Mouse (Mus musculus) megakaryocyte, adult 5-6 weeks (primary cell): ENCODE data around the gene Gm15155. TPM values are rescaled to one million over a fixed set of nuclear protein-coding genes. Genes with fewer than 3 reads are reported as not detected.
A peak's percentile ranks its signal among the peaks of the same experiment; 100 is the strongest.
"Not testable (repeated sequence)": the region's sequence is repeated elsewhere in the genome, so short reads cannot be mapped to it uniquely, and the experiment has no call there.

Experiments used
- ATAC-seq: 2 replicates; pipeline ENCODE4 v1.8.0; 2016; ENCODE audit warnings: mild to moderate bottlenecking, inconsistent platforms; ENCODE audit not compliant: poor library complexity, severe bottlenecking
- total RNA-seq, 2 experiments: library from RNA; stranded (forward) in 1 of 2; stranded (reverse) in 1 of 2; fragments of 153-499, 151-499 nt in 1 of 2; fragments of 221-1000, 200-1000 nt in 1 of 2; gene quantifications; 2 replicates each; pipeline versions ENCODE4 v1.2.3 to v1.2.4; 2015 to 2017

Gm15155 gene
- total RNA-seq (2015) = not detected in 2 replicates
- not detected in 2 replicates for total RNA-seq (2017)

DNA sequence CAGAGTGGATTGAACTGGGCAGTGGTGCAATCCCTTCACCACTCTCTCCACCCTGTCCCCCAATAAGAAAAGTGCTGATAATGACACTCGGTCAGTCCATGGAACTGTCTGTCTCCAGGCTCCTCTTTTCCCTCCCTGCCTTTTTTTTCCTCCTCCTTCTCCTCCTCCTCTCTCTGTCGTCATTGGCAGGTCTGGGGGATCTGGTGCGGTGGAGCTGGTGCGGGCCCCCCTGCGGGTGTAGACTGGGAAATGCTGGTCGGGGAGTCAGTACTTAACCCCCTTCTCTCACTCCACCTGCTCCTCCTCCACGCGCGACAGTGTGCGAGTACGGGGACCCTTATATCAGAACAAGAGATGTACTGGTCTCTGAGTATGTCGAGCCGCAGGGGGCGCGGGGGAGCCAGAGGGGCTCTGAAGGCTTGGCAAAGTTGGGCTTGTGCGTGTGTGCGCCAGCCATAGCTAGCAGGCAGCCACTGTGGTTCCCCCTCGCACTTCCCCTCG lies at the start of gene Gm15155:
Gene Gm15155 (plus strand): TSS at position 401 of the 501 bp plus-strand sequence.
- ATAC-seq = 0 out of 2 replicates have a peak, but pooled peaks have one; percentile 28

DNA sequence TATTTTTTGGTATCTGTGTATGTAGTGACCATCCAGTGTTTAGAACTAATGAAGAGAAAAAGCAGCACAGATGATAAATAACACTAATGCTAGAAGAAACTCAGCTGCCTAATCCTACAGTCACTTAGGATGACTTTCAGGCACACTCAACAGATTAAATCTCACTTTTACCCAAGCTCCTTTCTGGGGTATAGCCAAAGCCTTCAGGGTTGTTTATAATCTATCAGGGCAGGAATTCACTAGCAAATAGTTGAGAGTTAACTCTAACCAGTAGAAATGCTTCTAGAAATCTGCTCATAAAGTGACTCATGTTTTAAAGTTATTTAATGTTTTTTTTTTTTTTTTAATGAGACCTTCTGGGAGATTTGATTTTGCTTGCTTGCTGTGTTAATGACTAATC lies 44.8 kb upstream of the Gm15155 start:
- ATAC-seq = no peak

DNA sequence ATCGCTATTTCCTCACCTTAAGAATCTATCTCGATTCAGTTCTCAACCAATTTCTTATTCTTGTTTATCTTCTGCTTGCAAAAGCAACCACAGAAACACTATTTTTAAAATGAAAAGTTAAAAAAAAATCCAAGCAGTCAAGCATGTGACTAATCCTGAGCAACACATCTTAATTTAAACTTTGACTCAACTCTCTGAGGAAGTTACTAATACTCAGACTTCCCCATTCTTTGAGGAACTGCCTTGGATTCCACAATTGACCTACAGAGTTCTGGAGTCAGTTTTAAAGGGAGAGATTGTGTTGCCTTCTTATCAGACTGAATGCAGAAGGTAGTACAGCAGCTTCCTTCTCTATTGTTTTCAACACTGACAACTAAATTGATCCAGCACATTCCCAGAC lies 40.0 kb upstream of the Gm15155 start:
- ATAC-seq = peak; percentile 98

DNA sequence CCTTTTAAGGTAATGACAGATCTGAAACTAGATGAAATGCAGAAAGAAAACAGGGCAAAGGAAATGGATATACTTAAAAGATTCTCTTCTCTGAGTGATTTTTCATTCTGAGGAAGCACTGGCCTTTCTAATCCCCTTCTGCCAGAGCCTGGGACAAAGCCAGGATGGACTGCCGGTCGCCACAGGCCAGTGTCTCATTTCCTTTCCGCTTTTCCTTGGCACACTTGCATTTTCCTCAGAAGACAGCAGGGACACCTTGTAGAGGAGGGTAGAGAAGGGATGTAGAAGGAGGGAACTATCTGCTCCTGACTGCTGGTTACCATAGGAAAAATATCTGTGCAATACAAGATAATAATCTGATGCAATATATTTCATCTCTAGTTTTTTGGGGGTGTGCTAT lies 33.1 kb upstream of the Gm15155 start:
- no peak for ATAC-seq

DNA sequence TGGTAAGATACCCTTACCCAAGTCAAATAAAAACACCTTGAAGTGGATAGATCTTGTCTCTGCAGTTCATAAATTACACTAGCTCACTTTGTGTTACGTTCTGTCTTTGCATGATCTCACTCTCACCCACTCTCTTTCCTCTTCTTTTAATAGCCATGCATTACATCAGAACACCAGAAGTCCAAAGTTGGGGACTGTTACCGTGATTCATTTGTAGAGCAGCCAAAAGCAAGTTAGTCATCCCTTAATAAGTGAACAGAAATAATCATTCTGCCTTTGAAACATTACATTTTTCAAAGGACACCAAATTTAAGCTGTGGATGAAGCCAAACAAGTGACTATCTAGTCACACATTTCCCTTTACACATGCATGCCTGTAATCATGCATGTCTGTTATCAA lies 32.1 kb upstream of the Gm15155 start:
- ATAC-seq = no peak

- ATAC-seq = no peak
Measured at GRCm38 (mm10) chrX:155594685-155595084, 29.9 kb upstream of the Gm15155 start.

DNA sequence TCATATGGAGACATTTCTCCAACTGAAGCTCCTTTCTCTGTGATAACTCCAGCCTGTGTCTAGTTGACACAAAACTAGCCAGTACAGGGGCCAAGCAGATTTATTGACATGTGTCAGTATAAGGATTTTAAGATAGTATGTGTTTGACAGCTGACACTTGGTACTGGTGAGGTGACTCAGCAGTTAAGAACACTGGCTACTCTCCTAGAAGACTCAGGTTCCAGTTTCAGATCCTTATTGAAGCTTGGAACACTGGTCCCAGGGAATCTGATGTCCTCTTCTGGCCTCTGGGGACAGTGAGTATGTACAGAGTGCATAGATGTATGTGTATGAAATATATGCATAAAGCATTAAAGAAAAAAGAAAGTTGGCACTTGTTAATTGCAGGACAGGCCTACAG lies 28.2 kb upstream of the Gm15155 start:
- ATAC-seq = peak; percentile 75

DNA sequence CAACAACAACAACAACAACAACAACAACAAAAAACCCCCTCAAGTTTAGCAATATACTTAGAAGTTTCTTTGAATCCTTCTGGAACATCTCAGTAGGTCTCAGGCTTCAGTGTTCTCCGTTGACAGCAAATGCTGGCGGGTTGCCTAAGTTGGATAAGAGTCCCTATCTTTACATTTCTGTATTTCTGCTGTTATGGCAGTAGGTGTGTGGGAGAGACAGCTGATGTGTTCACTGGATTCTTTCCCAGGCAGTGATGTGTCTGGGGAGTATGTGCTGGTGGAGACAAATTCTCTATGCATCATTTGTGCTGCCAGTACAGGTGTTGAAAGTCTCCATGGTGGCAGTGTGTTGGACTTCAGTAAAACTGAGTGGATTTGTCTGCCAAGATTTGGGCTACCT lies 23.3 kb upstream of the Gm15155 start:
- ATAC-seq = no peak

DNA sequence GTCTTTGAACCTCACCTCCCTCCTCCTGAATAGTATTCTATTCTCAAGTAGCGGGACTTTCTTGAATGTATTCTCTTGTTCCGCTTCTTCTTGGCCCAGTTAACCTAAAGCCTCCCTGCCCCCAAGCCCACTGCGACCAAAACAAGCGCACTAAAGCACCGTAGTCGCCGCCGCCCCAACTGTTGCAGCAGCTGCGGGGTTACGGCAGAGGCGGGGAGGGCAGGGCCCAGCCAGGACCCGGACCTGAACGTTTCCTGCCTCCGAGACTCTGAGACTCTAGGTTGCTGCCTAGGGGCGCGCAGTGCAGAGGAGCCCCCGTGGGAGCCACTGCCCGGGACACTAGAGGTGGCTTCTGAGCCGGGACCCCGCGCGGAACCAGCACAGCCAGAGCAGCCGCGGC lies 2.0 kb upstream of the Gm15155 start:
- peak; percentile 83 for ATAC-seq

GRCm38 (mm10) chrX:155622961-155623599 lies 1.5 kb upstream of the Gm15155 start:
- peak; percentile 17; the same call in 1 of the 2 replicates for ATAC-seq

- ATAC-seq = no peak
Measured at GRCm38 (mm10) chrX:155623701-155624281, 750 bp upstream of the Gm15155 start, which contains the start of gene Ptchd1. Ptchd1 (minus strand) TSS chrX:155623814.

GRCm38 (mm10) chrX:155624895-155625294 lies 354 bp downstream of the Gm15155 start:
- ATAC-seq = no peak

DNA sequence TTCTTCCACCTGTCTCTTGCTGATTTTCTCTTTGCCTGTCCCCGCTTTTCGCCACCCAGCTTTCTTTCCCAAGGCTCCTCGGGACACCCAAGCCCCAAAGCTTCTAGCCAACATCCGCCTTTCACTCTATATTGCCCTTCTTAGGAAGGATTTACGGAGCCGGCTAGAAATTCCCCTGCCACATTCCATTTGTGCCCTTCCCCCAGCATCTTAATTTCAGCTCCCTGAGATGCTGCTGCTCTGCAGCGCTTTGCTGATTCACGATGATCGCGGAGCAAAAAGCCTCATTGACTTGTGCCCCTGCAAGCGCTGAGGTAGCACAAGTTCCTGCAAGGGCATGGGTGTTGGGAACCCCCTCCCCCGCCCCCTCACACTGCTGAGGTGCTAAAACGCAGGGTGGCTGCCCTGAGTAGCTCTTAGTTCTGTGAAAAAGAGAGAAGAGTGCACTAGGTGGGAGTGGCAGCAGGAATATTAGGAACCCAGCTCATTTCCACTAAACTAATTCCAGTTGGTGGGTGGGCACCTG lies 1.2 kb downstream of the Gm15155 start:
- ATAC-seq = no peak

DNA sequence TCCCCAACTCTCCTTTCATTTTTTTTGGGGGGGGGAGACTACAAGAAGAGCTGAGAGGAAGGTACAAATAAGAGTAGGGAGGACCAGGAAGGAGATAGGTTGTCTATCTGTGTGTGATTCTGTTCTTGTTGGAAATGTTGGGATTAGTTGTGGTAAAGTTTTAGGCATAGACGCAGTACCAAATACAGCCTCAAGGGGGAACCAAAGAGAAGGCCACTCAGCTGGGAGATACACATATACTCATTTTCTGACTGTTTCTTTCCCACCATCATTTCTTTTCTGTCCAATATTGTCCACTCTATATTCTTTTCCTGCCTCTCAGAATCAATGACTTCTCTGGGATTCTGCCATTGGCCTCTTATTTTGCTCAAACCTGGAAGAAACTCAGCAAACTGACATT lies 19.4 kb downstream of the Gm15155 start:
- ATAC-seq = peak; percentile 74

GRCm38 (mm10) chrX:155645975-155646374 lies 21.4 kb downstream of the Gm15155 start:
- ATAC-seq = peak; percentile 89

GRCm38 (mm10) chrX:155657971-155658370 lies 33.4 kb downstream of the Gm15155 start:
- no peak for ATAC-seq

GRCm38 (mm10) chrX:155690440-155690839 lies 65.9 kb downstream of the Gm15155 start:
- ATAC-seq = not testable (repeated sequence)

GRCm38 (mm10) chrX:155724157-155724556 lies 99.6 kb downstream of the Gm15155 start:
- ATAC-seq = peak; percentile 92

- peak; percentile 98 for ATAC-seq
Measured at GRCm38 (mm10) chrX:155728387-155728786, 103.8 kb downstream of the Gm15155 start.

DNA sequence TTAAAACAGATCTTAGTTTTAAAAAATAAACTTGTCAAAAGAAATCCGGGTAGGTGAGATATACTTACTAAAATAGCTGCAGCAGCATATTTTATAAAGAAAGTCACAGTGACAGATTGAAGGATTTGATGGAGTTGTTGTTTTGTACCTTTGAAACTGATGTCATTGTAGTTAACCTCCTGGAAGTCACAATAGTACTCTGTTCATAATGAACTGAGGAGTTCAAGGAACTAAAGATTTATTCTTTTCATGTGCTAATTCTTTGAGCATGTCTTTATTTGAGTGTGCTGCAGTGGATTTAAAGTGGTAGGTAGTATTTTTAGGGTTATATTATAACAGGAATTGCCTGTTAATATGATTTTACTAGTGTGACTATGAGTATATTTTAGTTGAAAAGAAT lies 263.6 kb downstream of the Gm15155 start:
- no peak for ATAC-seq

GRCm38 (mm10) chrX:155900040-155900439 lies 275.5 kb downstream of the Gm15155 start:
- ATAC-seq = no peak

- no peak for ATAC-seq
Measured at GRCm38 (mm10) chrX:155901742-155902141, 277.2 kb downstream of the Gm15155 start.
